Mouse (Mus musculus): ENCODE data around the gene Thbs4. TPM values are rescaled to one million over a fixed set of nuclear protein-coding genes. Genes with fewer than 3 reads are reported as not detected.
"Not testable (repeated sequence)": the region's sequence is repeated elsewhere in the genome, so short reads cannot be mapped to it uniquely, and the experiment has no call there.

The Thbs4 gene
- polyA plus RNA-seq (2015; fragmentation: Nextera tagmentation; extraction: Ambion mirVana) = 2.6 and 3.4 TPM in 2 replicates

DNA sequence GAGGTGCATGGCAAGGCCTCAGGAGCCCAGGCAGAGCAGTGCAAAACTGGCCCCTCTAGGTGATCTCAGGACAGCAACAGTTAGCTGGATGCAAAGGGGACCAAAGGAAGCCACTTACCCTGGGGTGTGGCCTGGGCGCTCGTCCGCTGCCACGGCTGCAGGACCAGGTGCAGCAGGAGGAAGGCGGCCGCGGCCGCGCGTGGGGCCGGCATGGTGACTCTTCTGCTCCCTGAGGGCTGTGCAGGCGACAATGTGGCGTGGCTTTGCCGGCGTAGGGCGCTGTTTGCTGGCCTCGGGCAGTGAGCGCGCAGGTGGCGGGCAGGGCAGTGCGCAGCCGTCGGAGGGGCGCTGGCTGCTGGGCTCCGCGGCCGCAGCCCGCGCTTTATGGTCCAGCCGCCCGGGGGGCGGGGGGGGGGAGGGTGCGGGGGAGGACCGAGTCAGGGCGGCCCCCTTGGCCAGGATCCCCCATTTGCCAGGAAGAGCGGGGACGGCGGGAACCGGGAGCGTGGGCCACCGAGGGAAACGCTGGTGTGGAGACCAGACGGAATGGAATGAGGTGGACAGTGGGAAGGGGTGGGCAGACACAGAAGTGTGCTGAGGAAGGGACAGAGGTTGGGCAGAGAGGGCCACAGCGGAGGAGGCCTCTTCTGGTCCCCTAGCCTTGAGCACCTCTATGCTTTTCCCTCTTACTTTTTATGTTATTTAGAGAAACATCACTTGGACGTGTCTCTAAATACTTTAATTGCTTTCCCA is at the start of gene Thbs4:
TSS of gene Thbs4 (minus strand) at position 357 of the 753 bp plus-strand sequence.
- ATAC-seq (ENCODE audit: low FRiP score) = 0 out of 2 replicates have a peak, but pooled peaks have one; percentile 44
- Histone ChIP-seq H3K27ac (replicated peaks) (no peak within 1 kb of the TSS), H3K9me3 (replicated peaks) (no peaks in the 10 kb centered on the region), H3K4me2 (peak within 1 kb of the TSS; percentile 64), H3K36me3 (no peaks in the 10 kb centered on the region), H3K4me1 (peaks cover 8% of the 10 kb centered on the region; the same call in 1 of the 2 replicates), H3K4me3 (replicated peaks) (peak within 1 kb of the TSS; percentile 36), H3K9ac (replicated peaks) (peak within 1 kb of the TSS; percentile 30; the same call in 1 of the 2 replicates), H3K27me3 (replicated peaks) (peaks cover 4% of the 10 kb centered on the region; the same call in 1 of the 2 replicates)
- WGBS = 6% methylated on average over 35 of the region's 45 CpGs

DNA sequence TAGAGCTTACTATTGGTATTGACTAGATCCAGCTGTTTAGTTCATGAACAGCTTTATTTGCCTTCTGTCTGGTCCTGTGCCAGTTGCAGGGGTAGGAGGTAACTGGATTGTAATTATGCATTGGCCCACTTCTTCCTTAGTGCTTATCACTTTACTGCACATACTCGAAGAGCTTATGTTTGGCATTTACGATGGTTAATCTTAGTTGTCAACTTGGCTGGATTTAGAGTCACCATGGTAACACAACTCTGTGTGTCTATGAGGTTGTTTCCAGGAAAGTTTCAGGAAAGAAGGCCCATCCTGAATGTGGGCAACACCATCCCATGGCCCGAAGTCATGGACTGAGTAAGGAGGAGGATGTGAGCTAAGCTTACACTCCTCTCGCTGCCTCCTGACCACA is 38.5 kb upstream of the Thbs4 start:
- no peaks in the 10 kb centered on the region for H3K36me3 ChIP-seq
- peaks cover 8% of the 10 kb centered on the region for H3K4me1 ChIP-seq
- H3K9me3 ChIP-seq (replicated peaks) = no peaks in the 10 kb centered on the region
- no peaks in the 10 kb centered on the region for H3K27me3 ChIP-seq (replicated peaks)
- 90% methylated on average over 4 of the region's 4 CpGs for WGBS
- ATAC-seq (ENCODE audit: low FRiP score) = no peak
- no peak overlapping the region for H3K9ac ChIP-seq (replicated peaks)
- H3K4me3 ChIP-seq (replicated peaks) = no peak overlapping the region
- no peak overlapping the region for H3K4me2 ChIP-seq
- no peak overlapping the region for H3K27ac ChIP-seq (replicated peaks)

DNA sequence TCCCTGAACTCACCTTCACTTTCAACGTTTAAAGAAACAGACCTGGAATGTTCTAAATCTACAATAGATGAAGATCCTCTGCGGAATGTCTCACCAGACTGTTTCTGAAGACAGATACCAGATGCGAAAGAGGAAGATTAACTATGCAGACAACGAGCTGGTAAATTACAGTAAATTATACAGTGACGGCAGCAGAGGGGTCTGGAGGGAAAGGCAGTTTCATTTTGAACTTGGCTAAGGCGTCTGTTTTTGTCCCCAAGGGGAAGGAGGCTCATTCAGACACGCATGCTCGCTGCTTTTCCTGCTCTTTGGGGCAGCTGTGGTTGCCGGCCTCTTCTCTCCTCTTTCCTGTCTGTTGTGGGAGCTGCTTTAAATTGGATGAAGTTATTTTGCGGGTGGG is 34.2 kb upstream of the Thbs4 start:
- Histone ChIP-seq H3K4me3 (replicated peaks) (no peak overlapping the region), H3K9ac (replicated peaks) (no peak overlapping the region), H3K36me3 (no peaks in the 10 kb centered on the region), H3K4me1 (peaks cover 8% of the 10 kb centered on the region), H3K27me3 (replicated peaks) (no peaks in the 10 kb centered on the region), H3K27ac (replicated peaks) (peak overlapping the region; percentile 51), H3K9me3 (replicated peaks) (no peaks in the 10 kb centered on the region), H3K4me2 (peak overlapping the region; percentile 34)
- ATAC-seq (ENCODE audit: low FRiP score) = no peak
- 30% methylated on average over 10 of the region's 10 CpGs for WGBS

DNA sequence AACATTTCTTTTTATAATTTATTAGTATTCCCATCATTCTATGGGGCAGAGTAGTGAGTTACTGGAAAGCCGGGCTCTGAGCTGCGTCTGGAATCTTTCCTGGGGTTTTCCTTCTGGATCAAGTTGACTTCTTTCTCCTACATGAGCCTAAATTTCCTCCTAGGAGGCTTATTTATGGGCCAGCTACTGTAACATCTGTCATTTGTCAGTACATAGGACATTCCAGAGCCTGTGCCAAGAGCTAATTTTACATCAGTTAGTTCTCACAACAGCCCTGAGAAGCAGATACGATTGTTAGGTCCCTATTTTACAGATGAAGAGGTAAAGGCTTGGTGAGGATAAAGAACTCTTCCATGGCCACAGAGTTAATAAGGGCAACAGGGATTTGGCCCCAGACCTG is 22.7 kb upstream of the Thbs4 start:
- Histone ChIP-seq H3K4me3 (replicated peaks) (no peak overlapping the region), H3K27me3 (replicated peaks) (no peaks in the 10 kb centered on the region), H3K9ac (replicated peaks) (no peak overlapping the region), H3K9me3 (replicated peaks) (no peaks in the 10 kb centered on the region), H3K4me1 (no peaks in the 10 kb centered on the region), H3K36me3 (no peaks in the 10 kb centered on the region), H3K27ac (replicated peaks) (no peak overlapping the region), H3K4me2 (no peak overlapping the region)
- 79% methylated on average over 3 of the region's 3 CpGs for WGBS
- ATAC-seq (ENCODE audit: low FRiP score) = no peak

DNA sequence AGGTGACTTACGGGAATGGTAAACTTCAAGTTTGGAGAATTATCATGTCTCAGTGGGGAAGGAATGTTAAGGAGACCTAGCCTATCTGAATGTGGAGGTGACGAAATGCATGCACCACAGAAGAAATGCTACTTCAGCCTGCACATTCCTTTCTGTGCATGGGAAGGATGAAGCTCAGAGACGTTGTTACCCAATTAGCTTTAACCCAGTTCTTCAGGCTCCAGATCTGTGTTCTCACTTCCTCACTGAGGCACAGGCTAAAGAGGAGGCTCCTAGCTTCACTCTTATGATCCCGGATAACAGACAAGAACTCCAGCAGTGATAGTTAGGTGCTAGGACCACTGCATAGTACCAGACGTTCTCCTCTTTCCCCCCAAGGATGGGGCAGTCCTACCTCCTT is 21.7 kb upstream of the Thbs4 start:
- no peaks in the 10 kb centered on the region for H3K9me3 ChIP-seq (replicated peaks)
- H3K9ac ChIP-seq (replicated peaks) = no peak overlapping the region
- 85% methylated on average over 5 of the region's 5 CpGs for WGBS
- no peak overlapping the region for H3K4me2 ChIP-seq
- H3K27me3 ChIP-seq (replicated peaks) = no peaks in the 10 kb centered on the region
- no peaks in the 10 kb centered on the region for H3K36me3 ChIP-seq
- H3K27ac ChIP-seq (replicated peaks) = no peak overlapping the region
- H3K4me1 ChIP-seq = no peaks in the 10 kb centered on the region
- no peak for ATAC-seq (ENCODE audit: low FRiP score)
- H3K4me3 ChIP-seq (replicated peaks) = no peak overlapping the region

DNA sequence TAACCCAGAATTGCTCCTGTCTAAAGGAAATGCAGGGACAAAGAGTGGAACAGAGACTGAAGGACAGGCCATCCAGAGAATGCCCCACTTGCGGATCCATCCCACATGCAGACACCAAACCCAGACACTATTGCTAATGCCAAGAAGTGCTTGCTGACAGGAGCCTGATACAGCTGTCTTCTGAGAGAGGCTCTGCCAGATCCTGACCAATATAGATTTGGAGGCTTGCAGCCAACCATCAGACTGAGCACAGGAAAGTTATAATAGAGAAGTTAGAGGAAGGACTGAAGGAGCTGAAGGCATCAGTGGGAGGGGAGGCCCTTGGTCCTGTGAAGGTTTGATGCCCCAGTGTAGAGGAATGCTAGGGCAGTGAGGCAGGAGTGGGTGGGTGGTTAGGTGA is 16.0 kb upstream of the Thbs4 start:
- not testable (repeated sequence) for H3K4me3 ChIP-seq (replicated peaks); ATAC-seq (ENCODE audit: low FRiP score)
- WGBS = 93% methylated on average over 1 of the region's 1 CpGs

DNA sequence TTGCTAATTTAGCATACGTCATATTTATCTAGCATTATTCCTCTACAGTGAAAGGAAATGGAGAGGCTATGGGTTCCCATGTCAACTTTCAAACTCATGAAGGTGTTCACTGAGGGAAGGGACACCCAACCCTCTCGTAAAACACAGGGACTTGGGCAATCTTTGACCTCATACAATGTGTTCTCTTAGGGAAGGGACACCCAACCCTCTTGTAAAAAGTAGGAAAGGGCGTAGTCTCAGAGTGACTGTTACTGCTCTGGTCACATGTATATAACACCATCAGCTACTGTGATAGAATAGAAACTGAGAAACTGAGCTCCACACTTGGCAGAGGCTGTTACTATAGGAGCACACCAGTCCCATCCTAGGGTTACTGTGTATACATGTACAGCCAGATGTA is 13.2 kb upstream of the Thbs4 start:
- H3K9me3 ChIP-seq (replicated peaks) = no peaks in the 10 kb centered on the region
- H3K36me3 ChIP-seq = no peaks in the 10 kb centered on the region
- 93% methylated on average over 3 of the region's 3 CpGs for WGBS
- H3K4me2 ChIP-seq = no peak overlapping the region
- no peak for ATAC-seq (ENCODE audit: low FRiP score)
- H3K27ac ChIP-seq (replicated peaks) = no peak overlapping the region
- H3K9ac ChIP-seq (replicated peaks) = no peak overlapping the region
- no peaks in the 10 kb centered on the region for H3K27me3 ChIP-seq (replicated peaks)
- no peak overlapping the region for H3K4me3 ChIP-seq (replicated peaks)
- H3K4me1 ChIP-seq = no peaks in the 10 kb centered on the region

More for the DNA sequence above, 16.0 kb upstream of the Thbs4 start:
- not testable (repeated sequence) for H3K36me3 ChIP-seq; H3K9me3 ChIP-seq (replicated peaks); H3K4me2 ChIP-seq; H3K4me1 ChIP-seq; H3K9ac ChIP-seq (replicated peaks); H3K27ac ChIP-seq (replicated peaks); H3K27me3 ChIP-seq (replicated peaks)

DNA sequence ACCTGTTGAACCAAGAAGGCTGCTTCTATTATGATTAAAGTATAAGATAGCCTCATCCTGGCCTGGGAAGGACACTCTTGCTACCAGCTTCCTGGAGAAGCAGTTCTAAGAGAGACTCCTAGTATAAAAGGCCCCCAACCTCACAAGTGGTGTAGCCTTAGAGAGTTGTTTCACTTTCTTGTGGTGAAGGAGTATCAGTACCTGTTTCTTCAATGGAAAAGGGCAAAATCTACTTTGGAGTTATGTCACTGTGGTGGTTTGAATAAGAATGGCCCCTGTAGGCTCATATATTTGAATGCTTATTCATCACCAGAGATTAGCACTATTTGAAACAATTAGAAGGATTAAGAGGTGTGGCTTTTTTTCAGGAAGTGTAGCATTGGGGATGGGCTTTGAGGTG is 12.2 kb upstream of the Thbs4 start:
- Histone ChIP-seq H3K4me2 (no peak overlapping the region), H3K4me3 (replicated peaks) (no peak overlapping the region), H3K27me3 (replicated peaks) (no peaks in the 10 kb centered on the region), H3K36me3 (no peaks in the 10 kb centered on the region), H3K4me1 (0 out of 2 replicates have a peak, but pooled peaks cover 3% of the 10 kb centered on the region), H3K9me3 (replicated peaks) (no peaks in the 10 kb centered on the region), H3K9ac (replicated peaks) (no peak overlapping the region), H3K27ac (replicated peaks) (no peak overlapping the region)
- no peak for ATAC-seq (ENCODE audit: low FRiP score)

DNA sequence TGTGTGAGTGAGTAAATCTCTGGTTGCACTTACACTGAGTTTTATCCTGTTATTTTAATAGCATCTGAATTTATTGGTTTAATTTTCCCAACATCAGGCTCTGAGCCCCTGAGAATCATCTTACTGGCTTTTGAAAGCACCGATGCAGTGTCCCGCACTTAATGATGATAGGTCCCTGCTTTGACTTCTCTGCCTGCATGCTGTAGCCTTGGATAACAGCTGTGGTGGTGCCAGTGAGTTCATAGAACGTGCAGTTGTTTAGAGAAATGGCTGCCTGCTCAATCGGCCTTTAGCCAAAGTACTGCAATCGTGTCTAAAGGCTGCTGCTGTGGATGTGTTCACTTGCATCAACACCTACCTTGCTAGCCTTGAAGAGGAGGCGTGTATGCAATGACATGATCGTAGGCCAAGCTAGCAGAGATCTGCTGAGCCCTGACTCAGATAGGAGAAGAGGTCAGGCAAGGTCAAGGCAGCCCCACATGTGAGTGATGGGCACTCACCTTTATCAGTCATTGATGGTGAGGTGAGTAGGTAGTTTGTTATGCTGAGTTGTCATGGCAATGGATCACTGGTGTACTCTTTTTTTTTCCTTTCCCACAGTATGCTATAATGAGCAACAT is 4.8 kb upstream of the Thbs4 start:
- Histone ChIP-seq H3K27ac (replicated peaks) (peak overlapping the region; percentile 72), H3K4me2 (no peak overlapping the region), H3K4me3 (replicated peaks) (no peak overlapping the region), H3K36me3 (no peaks in the 10 kb centered on the region), H3K4me1 (peaks cover 25% of the 10 kb centered on the region), H3K9ac (replicated peaks) (no peak overlapping the region), H3K9me3 (replicated peaks) (no peaks in the 10 kb centered on the region), H3K27me3 (replicated peaks) (peaks cover under 1% of the 10 kb centered on the region; the same call in 1 of the 2 replicates)
- WGBS = 56% methylated on average over 7 of the region's 7 CpGs
- ATAC-seq (ENCODE audit: low FRiP score) = peak; percentile 51; the same call in 1 of the 2 replicates

DNA sequence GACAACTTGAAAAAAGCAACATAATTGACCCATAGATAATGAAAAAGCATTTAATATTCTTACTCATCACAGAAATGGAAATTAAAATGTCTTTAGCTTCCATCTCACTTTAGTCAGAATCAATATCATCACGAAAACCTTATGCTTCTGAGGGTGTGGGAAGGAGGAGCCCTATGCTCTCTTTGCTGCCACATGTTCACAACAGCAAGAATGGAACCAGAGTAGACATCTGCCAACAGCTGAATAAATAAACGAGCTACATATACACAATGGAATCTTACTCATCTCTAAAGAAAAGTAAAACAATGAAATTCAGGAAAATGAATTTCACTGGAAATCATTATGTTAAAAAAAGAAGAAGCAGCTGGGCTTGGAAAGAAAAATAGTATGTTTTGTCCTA is 4.2 kb upstream of the Thbs4 start:
- Histone ChIP-seq H3K27ac (replicated peaks) (no peak overlapping the region), H3K9ac (replicated peaks) (no peak overlapping the region), H3K4me1 (peaks cover 26% of the 10 kb centered on the region), H3K27me3 (replicated peaks) (peaks cover 4% of the 10 kb centered on the region; the same call in 1 of the 2 replicates), H3K4me2 (no peak overlapping the region), H3K4me3 (replicated peaks) (no peak overlapping the region), H3K9me3 (replicated peaks) (no peaks in the 10 kb centered on the region), H3K36me3 (no peaks in the 10 kb centered on the region)
- WGBS = 61% methylated on average over 2 of the region's 2 CpGs
- no peak for ATAC-seq (ENCODE audit: low FRiP score)

DNA sequence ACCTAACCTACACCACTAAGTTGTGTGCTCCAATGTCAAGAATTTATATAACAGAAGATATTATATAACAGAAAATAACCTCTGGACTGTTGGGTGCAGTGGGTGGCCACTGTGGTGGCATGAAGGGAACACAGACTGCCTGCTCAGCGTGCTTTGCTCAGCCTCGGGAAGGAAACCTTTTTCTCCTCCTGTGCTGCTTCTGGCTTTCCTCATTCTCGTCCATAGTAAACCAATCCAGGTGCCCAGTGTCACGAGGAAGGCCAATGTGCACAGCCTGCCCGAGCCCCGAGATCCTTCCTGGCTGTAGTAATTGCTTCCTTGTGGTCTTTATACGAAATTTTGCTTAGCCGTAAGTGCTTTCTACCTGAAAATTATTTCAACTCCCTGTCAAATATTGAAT is 982 bp downstream of the Thbs4 start:
- H3K27me3 ChIP-seq (replicated peaks) = peaks cover 4% of the 10 kb centered on the region; the same call in 1 of the 2 replicates
- no peak overlapping the region for H3K9ac ChIP-seq (replicated peaks)
- H3K36me3 ChIP-seq = no peaks in the 10 kb centered on the region
- ATAC-seq (ENCODE audit: low FRiP score) = no peak
- 75% methylated on average over 8 of the region's 8 CpGs for WGBS
- H3K4me3 ChIP-seq (replicated peaks) = no peak overlapping the region
- H3K4me2 ChIP-seq = no peak overlapping the region
- peaks cover 6% of the 10 kb centered on the region; the same call in 1 of the 2 replicates for H3K4me1 ChIP-seq
- H3K27ac ChIP-seq (replicated peaks) = no peak overlapping the region
- H3K9me3 ChIP-seq (replicated peaks) = no peaks in the 10 kb centered on the region

DNA sequence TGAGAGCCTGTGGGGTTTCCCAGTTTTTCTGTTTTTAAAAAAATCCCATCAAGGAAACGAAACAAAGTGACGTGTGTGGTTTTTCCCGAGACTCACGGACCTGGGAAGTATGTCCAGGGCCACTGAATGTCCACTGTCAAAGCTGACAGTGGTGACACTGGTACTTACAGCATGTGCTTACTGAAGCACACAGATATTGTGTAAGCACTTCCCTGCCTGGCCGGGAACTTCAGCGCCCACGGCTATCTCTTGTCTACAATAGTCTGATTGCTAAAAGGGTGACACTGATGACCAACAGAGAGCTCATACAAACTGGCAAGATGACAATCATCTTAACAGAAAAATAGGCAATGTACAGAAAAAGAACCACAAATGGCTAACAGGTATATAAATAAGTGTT is 3.1 kb downstream of the Thbs4 start:
- no peaks in the 10 kb centered on the region for H3K36me3 ChIP-seq
- no peaks in the 10 kb centered on the region for H3K9me3 ChIP-seq (replicated peaks)
- no peak overlapping the region for H3K27ac ChIP-seq (replicated peaks)
- no peak overlapping the region for H3K9ac ChIP-seq (replicated peaks)
- no peak for ATAC-seq (ENCODE audit: low FRiP score)
- WGBS = 88% methylated on average over 7 of the region's 7 CpGs
- H3K4me1 ChIP-seq = peaks cover 6% of the 10 kb centered on the region; the same call in 1 of the 2 replicates
- H3K4me3 ChIP-seq (replicated peaks) = no peak overlapping the region
- H3K27me3 ChIP-seq (replicated peaks) = peaks cover 4% of the 10 kb centered on the region; the same call in 1 of the 2 replicates
- no peak overlapping the region for H3K4me2 ChIP-seq
